Mouse (Mus musculus): ENCODE results near the gene Olfr441. TPM values are rescaled to one million over a fixed set of nuclear protein-coding genes. Genes with fewer than 3 reads are reported as not detected.
"Not testable (repeated sequence)": the region's sequence is repeated elsewhere in the genome, so short reads cannot be mapped to it uniquely, and the experiment has no call there.

Gene Olfr441
- polyA plus RNA-seq (2015; fragmentation: Nextera tagmentation; extraction: Ambion mirVana): not detected in 2 replicates

DNA sequence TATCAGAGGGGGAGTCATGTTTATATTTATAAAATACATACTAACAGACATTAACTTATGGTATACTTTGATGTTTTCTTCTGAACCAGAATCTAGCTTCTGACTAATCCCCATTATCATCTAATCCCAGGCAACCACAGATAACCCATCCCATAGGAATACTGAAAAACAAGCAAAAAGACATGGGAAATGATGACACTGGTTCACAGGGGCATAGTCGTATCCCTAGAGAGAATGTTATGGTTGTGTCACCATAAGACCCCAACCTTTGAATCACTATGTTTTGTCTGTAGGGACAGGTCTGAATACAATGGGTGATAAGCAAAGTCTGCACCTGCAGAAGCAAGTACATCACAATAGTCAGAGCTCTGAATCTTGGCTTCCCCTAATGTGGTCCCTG is at the start of gene Olfr441:
TSS of gene Olfr441 (plus strand) at position 301 of the 400 bp plus-strand sequence.
- WGBS: 96% methylated on average over 1 of the region's 1 CpGs
- not testable (repeated sequence) for H3K36me3 ChIP-seq (ENCODE audit: poor library complexity, severe bottlenecking); H3K9ac ChIP-seq; H3K4me3 ChIP-seq; H3K27me3 ChIP-seq; H3K27ac ChIP-seq; H3K4me1 ChIP-seq; ATAC-seq; H3K4me2 ChIP-seq; H3K9me3 ChIP-seq (replicated peaks)

DNA sequence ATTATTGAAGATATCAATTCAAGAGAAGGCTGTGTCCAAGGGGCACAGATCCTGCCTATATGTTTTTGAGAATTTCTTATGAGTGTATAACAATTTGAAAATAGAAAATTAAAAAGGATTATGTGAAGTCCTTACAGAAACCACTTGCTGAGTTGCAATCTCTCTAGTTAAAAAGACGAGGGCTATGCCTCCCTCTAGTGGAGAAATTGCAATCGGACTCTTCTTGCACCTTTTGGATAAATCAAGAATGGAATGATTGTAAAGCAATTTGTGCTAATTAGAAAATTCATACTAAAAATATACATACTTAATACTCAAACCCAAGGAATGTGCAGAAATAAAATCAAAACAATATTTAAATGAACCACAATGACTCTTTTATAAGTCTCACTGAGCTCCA is 27.4 kb upstream of the Olfr441 start:
- H3K9ac ChIP-seq: no peak overlapping the region
- WGBS: 15% methylated on average over 2 of the region's 2 CpGs

DNA sequence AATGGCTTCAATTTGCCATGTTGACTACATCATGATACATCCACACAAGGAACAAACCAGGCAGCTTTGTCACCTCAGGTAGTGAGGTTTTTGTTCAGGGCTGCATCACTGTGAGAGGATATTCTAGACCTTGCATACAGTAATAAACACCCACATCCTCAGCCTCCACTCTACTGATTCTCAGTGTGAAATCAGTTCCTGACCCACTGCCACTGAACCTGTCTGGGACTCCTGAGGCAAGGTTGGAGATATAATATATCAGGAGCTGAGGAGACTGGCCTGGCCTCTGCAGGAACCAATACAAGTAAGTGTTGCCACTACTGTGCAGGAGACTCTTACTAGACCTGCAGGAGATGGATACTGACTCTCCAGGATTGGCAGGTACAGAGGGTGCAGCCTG is 24.8 kb upstream of the Olfr441 start:
- H3K27ac ChIP-seq; ATAC-seq; H3K4me1 ChIP-seq; H3K9me3 ChIP-seq (replicated peaks); H3K4me3 ChIP-seq; H3K27me3 ChIP-seq; H3K9ac ChIP-seq; H3K4me2 ChIP-seq; H3K36me3 ChIP-seq (ENCODE audit: poor library complexity, severe bottlenecking): not testable (repeated sequence)

More for the DNA sequence above, 27.4 kb upstream of the Olfr441 start:
- H3K36me3 ChIP-seq (ENCODE audit: poor library complexity, severe bottlenecking): no peaks in the 10 kb centered on the region
- no peaks in the 10 kb centered on the region for H3K9me3 ChIP-seq (replicated peaks)
- no peak overlapping the region for H3K4me2 ChIP-seq
- 0 out of 2 replicates have a peak, but pooled peaks have one; percentile 30 for ATAC-seq
- H3K27ac ChIP-seq: no peak overlapping the region
- H3K4me1 ChIP-seq: no peaks in the 10 kb centered on the region
- no peaks in the 10 kb centered on the region for H3K27me3 ChIP-seq
- no peak overlapping the region for H3K4me3 ChIP-seq

DNA sequence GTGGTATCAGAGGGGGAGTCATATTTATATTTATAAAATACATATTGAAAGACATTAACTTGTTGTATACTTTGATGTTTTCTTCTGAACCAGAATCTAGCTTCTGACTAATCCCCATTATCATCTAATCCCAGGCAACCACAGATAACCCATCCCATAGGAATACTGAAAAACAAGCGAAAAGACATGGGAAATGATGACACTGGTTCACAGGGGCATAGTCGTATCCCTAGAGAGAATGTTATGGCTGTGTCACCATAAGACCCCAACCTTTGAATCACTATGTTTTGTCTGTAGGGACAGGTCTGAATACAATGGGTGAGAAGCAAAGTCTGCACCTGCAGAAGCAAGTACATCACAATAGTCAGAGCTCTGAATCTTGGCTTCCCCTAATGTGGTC is 40.1 kb downstream of the Olfr441 start, which contains the start of gene Olfr237-ps1:
TSS of gene Olfr237-ps1 (plus strand) at position 301 of the 400 bp plus-strand sequence.
- not testable (repeated sequence) for H3K9me3 ChIP-seq (replicated peaks); H3K27ac ChIP-seq; H3K4me3 ChIP-seq; H3K27me3 ChIP-seq; H3K36me3 ChIP-seq (ENCODE audit: poor library complexity, severe bottlenecking); H3K9ac ChIP-seq; H3K4me1 ChIP-seq; H3K4me2 ChIP-seq; ATAC-seq
- WGBS: 87% methylated on average over 2 of the region's 2 CpGs

DNA sequence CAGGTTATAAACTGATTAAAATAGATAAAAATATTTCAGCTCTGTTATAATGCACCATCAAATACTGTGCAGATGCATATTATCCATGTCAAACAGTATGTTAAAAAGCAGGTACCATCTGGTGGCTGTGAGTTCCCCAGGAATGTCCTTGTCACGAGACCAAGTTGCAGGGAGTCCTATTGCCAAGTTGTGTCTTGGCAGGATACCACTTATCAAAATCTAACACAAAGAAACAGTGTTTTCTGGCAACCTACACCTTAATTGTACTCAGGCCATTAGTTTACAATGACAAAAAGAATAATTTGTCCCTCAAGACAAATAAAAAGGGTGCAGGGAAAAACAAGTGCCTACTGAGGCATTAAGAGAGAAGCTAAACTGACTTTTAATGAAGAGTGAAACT is 53.3 kb downstream of the Olfr441 start:
- no peak overlapping the region for H3K4me2 ChIP-seq
- ATAC-seq: peak; percentile 41; the same call in 1 of the 2 replicates
- H3K27ac ChIP-seq: no peak overlapping the region
- WGBS: 45% methylated on average over 1 of the region's 1 CpGs
- no peaks in the 10 kb centered on the region for H3K9me3 ChIP-seq (replicated peaks)
- no peaks in the 10 kb centered on the region for H3K4me1 ChIP-seq
- H3K4me3 ChIP-seq: no peak overlapping the region
- no peaks in the 10 kb centered on the region for H3K27me3 ChIP-seq
- H3K9ac ChIP-seq: no peak overlapping the region
- no peaks in the 10 kb centered on the region for H3K36me3 ChIP-seq (ENCODE audit: poor library complexity, severe bottlenecking)

DNA sequence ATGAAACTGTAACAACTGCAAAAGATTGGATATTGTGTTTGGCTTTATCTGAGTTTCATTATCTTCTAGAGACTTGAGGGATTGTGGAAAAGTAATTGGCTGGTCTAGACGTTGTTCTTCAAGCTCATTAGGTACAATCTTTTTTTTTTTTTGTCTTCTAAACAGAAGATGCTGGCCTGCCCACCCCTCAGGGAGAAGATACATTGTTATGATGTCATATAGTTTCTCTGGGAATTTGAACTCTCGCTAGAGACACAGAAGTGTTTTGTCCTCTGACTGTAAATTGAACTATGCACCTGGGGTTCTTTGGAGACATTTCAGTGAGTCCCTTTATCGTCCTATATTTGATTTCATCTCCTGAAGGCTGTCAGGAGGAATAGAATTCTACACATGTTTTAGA is 56.8 kb downstream of the Olfr441 start, which contains the start of gene Olfr437:
TSS of gene Olfr437 (plus strand) at position 301 of the 400 bp plus-strand sequence.
- Histone ChIP-seq H3K4me1 (no peaks in the 10 kb centered on the region), H3K36me3 (ENCODE audit: poor library complexity, severe bottlenecking) (no peaks in the 10 kb centered on the region), H3K4me3 (no peak within 1 kb of the TSS), H3K27ac (no peak within 1 kb of the TSS), H3K9me3 (replicated peaks) (no peaks in the 10 kb centered on the region), H3K4me2 (no peak within 1 kb of the TSS), H3K27me3 (no peaks in the 10 kb centered on the region), H3K9ac (no peak within 1 kb of the TSS)
- 61% methylated on average over 3 of the region's 3 CpGs for WGBS
- no peak for ATAC-seq

DNA sequence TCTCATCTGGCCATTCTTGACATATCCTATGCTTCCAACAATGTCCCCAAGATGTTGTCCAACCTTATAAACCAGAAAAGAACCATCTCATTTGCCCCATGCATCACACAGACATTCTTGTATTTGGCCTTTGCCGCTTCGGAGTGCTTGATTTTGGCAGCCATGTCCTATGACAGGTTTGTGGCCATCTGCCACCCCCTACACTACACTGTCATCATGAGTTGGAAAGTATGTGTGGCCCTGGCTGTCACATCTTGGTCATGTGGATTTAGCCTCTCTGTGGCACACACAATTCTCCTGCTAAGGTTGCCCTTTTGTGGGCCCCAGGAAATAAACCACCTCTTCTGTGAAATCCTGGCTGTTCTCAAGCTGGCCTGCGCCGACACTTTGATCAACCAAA is 61.1 kb downstream of the Olfr441 start:
- H3K4me2 ChIP-seq: no peak overlapping the region
- no peak overlapping the region for H3K27ac ChIP-seq
- 96% methylated on average over 4 of the region's 4 CpGs for WGBS
- no peak for ATAC-seq
- no peaks in the 10 kb centered on the region for H3K4me1 ChIP-seq
- no peak overlapping the region for H3K4me3 ChIP-seq
- no peaks in the 10 kb centered on the region for H3K9me3 ChIP-seq (replicated peaks)
- H3K9ac ChIP-seq: no peak overlapping the region
- no peaks in the 10 kb centered on the region for H3K36me3 ChIP-seq (ENCODE audit: poor library complexity, severe bottlenecking)
- no peaks in the 10 kb centered on the region for H3K27me3 ChIP-seq

Other genes with a start within 250 kb of the Olfr441 start
- not detected in 2 replicates for gene Olfr448, start 215.9 kb upstream of the Olfr441 start, polyA plus RNA-seq (2015; fragmentation: Nextera tagmentation; extraction: Ambion mirVana)
- not detected in 2 replicates for gene Olfr447, start 197.5 kb upstream of the Olfr441 start, polyA plus RNA-seq (2015; fragmentation: Nextera tagmentation; extraction: Ambion mirVana)
- not detected in 2 replicates for gene Olfr446, start 185.0 kb upstream of the Olfr441 start, polyA plus RNA-seq (2015; fragmentation: Nextera tagmentation; extraction: Ambion mirVana)
- not detected in 2 replicates for gene Olfr444, start 157.3 kb upstream of the Olfr441 start, polyA plus RNA-seq (2015; fragmentation: Nextera tagmentation; extraction: Ambion mirVana)
- gene Olfr237-ps1, start 40.2 kb downstream of the Olfr441 start, polyA plus RNA-seq (2015; fragmentation: Nextera tagmentation; extraction: Ambion mirVana): not detected in 2 replicates
- gene Olfr437, start 56.9 kb downstream of the Olfr441 start, polyA plus RNA-seq (2015; fragmentation: Nextera tagmentation; extraction: Ambion mirVana): not detected in 2 replicates
- not detected in 2 replicates for gene Olfr13, start 65.8 kb downstream of the Olfr441 start, polyA plus RNA-seq (2015; fragmentation: Nextera tagmentation; extraction: Ambion mirVana)
- not detected in 2 replicates for gene Olfr435, start 90.8 kb downstream of the Olfr441 start, polyA plus RNA-seq (2015; fragmentation: Nextera tagmentation; extraction: Ambion mirVana)
- not detected in 2 replicates for gene Olfr434, start 106.7 kb downstream of the Olfr441 start, polyA plus RNA-seq (2015; fragmentation: Nextera tagmentation; extraction: Ambion mirVana)
- not detected in 2 replicates for gene Olfr47, start 125.2 kb downstream of the Olfr441 start, polyA plus RNA-seq (2015; fragmentation: Nextera tagmentation; extraction: Ambion mirVana)
- gene Arhgef5, start 159.2 kb downstream of the Olfr441 start, polyA plus RNA-seq (2015; fragmentation: Nextera tagmentation; extraction: Ambion mirVana): 1.5 and 2.4 TPM in 2 replicates
- gene Nobox, start 203.2 kb downstream of the Olfr441 start, polyA plus RNA-seq (2015; fragmentation: Nextera tagmentation; extraction: Ambion mirVana): not detected in 2 replicates

All from forebrain, embryonic 13.5 days (tissue).